Mouse (Mus musculus) c-Kit-positive CD71-positive TER-119-positive erythroid progenitor cells, embryonic 14.5 days (primary cell): Measurements from ENCODE around the gene Plekhg3.

Experiments
- DNase-seq: peaks from one replicate; pipeline ENCODE4 v3.0.0-alpha.2; 2013; ENCODE audit warnings: low spot score

Plekhg3 gene

DNA sequence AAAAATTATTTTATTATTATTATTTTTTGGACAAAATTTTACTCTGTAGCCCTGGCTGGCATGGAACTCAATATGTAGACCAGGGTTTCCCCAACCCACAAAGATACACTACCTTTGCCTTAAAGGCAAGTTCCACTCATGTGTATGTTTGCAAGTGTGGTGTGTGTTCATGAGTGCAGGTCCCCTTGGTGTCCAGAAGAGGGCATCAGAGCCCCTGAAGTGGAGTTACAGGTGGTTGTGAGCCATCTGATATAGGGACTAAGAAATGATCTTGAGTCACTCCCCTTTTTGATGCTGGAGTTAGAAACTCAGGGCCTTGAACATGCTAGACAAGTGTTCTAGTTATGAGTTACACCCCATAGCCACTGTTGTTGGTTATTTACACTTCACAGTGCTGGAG, 54.3 kb downstream of the Plekhg3 start:
- DNase-seq = no peak

DNA sequence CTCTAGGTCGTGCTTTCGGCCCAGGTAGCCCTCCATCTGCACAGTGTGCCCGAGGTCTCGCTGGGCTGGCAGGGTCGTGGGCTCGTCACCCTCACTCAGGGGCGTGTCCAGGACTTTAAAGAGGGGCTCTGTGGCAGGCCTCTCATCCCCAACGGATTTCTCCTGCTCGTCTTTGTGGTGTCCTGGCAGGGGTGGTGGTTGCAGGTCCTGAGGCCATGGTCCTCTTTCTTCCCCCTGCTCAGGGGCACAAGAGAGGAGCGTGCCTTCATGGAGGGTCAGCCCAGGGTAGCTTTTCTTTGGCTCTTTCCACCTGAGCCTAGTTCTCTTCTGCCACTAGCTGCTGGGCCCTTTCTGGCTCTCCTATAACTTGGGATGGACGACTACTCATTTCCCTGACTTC, 56.7 kb downstream of the Plekhg3 start:
- no peak for DNase-seq

DNA sequence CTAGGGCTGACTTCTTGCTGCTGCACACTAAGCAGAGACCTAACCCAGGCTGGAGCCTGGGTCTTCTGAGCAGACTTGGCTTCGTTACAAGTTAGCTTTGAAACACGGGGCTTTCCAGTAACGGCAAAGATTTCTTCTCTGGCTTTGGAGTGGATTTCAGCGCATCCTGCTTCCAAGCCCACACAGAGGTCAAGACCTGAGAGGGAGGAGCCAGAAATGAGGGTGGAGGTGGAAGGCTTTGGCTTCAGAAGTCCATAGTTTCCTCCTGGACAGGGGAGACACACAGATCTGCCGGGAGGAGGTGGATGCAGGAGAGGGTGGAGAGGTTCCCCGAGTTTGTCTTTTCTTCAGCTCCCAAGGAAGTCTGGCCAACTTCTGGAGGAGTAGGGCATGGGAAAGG, 58.8 kb downstream of the Plekhg3 start:
- no peak for DNase-seq

DNA sequence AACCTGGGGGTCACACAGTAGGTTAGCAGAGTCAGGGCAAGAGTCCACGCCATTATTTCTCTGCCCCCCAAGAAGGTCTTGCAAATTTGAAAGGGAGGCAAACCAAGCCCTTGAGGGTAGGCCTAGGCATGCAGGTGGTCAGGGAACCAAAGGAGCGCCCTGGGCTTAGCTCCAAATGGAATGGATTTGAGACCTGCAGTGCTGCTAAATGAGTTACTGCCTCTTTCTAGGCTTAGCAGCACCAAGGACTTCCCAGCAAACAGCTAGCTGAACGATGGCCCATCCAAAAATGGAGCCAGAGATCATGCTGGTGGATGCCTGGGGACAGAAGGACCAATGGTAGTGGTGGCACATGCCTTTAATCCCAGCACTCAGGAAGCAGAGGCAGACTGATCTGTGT, 60.3 kb downstream of the Plekhg3 start:
- DNase-seq = no peak

DNA sequence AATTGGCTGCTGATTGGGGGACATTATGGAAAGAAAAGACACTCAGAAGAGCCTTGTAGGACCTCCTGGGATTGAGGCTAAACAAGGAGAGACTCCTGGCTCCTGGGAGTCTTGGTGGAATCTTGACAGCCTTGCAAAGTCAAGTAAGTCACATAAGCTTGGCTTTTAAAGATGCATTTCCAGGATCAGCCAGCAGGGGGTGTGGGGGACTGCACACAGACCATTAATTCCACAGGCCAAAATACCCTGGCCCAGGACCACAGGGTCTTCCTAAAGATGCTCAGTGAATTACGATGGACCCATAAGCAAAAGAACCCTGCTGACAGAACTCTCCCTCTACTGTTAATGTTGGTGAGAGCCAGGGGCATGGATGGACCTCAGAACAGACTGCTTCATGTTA, 61.5 kb downstream of the Plekhg3 start:
- DNase-seq = peak; percentile 74

DNA sequence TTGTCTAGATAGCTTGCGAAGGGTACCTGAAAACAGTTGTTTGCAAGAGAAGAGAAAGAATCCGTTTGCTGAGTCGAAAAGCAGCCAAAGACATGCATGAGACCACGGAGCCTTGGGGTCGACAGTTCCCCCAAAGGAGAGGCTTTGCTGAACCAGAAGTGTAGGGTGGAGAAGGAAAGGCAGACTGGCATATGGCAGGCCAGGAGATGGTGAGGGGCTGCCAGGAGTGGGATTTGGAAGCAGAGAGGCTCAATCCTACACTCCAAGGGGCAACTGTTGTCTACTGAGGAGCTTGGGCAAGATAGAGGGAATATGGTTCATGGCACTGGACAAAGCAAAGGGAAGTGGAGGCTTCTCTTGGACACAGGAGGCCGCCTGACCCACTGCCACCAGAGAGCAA, 62.6 kb downstream of the Plekhg3 start:
- DNase-seq = no peak

DNA sequence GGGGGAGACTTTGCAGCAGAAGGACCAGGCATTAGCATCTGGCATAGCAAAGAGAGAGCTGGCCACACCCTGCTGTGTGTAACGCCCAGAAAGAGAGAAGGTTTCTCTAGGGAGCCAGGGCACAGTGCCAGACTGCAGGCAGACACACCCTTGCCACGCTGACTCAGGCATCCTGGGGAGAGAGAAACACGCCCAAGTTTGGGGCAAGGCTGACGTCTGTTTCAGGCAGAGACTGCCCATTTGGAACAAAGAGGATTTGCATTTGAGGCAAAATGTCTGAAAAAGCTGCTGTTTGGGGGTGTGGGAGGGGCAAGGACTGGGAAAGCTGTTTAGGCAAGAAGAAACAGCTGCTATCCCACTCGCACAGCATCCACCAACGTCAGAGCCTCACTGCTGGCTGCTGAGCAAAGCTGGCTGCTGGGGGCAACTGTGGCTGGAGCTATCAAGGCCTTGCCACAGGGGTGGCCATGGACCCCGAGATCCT, 63.2 kb downstream of the Plekhg3 start:
- DNase-seq = peak; percentile 89

DNA sequence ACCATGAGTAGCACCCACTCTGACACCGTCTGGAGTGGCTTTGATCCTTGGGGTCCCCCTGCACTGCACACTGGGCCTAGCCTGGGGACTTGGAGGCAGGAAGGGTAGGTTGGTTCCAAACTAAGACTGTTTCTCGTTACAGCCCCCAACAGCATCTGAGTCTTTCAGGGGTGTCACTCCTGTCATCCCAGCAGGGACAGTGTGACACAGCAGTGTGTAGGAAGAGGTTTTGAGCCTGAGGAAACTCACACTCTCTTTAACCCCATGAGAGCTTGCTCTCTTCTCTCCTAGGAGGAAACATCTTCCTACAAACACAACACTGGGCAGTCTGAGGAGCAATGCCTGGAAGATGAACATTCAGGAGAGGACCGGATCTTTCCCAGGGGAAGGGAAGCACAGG, 63.9 kb downstream of the Plekhg3 start:
- peak; percentile 45 for DNase-seq

DNA sequence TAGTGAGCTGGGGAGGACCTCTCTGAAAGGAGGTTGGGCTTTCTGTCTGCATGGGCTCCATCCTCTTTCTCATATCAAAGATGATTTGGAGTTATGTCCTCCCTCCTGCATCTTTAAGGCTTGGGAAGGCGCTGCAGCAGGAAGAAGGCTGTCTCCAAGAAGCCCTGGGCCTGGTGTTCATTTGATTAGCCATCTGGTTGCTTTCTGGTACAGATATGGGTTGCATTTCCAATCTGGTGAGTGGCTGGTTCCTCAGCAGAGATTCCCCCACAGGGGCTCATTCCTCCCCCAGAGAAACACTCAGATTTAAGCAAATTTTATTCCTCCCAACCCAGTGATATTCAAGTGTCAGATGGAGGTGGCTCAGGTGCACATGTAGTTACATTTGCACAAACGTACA, 65.1 kb downstream of the Plekhg3 start:
- peak; percentile 23 for DNase-seq

DNA sequence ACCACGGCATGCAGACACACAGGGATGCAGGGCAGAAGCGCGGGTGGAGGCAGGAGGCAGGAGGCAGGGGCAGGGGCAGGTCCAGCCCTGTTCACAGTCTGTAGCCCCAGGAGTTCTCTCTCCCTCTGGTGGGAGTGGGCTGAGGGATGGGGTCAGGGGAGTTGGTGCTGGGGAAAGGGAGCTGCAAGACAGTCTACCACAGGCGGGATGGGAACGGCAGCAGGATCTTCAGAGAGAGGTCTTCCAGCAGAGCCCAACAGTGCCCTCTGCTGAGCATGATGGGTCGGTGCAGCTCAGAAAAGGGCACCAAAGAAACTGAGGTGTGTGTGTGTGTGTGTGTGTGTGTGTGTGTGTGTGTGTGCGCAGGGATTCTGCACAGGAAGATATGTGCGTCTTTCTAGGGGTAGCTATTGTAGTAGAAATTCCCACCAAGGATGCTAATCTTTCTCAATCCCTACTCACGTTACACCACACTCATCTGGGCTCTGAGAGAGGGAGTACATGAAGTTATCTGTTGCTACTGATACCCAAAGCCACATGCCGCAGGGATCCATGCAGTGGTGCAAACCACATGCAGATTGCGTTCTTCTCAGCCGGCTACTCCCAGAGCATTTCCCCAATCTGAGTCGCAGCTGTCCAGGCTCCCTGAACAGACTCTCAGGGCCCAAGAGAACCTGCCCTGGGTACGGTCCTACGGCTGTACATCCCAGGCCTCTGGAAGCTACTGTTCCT, 65.8 kb downstream of the Plekhg3 start:
- DNase-seq = peak; percentile 61

DNA sequence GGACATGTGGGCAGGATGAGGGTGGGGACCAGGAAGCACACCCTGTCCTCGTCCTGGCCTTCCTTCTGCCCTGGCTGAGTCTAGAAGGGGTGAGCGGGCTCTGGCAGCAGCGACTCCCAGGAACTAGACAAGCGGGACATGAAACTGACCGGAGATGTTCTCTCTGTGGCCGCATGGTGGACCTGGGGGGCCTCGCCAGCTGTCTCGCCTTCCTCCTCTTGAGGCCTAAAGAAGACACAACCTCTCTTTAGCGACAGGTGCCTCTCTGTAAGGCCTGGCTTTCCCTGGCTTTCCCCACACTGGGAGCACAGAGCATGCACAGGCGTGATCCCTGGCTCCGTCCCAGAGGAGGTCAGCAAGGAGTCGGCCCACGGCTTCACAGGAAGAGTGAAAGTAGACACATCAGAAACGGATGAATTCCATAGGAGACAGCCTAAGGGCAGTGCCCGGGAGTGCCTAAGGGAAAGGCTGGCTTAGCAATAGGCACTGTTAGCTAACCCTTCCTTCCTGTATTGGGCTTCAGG, 66.9 kb downstream of the Plekhg3 start:
- no peak for DNase-seq

DNA sequence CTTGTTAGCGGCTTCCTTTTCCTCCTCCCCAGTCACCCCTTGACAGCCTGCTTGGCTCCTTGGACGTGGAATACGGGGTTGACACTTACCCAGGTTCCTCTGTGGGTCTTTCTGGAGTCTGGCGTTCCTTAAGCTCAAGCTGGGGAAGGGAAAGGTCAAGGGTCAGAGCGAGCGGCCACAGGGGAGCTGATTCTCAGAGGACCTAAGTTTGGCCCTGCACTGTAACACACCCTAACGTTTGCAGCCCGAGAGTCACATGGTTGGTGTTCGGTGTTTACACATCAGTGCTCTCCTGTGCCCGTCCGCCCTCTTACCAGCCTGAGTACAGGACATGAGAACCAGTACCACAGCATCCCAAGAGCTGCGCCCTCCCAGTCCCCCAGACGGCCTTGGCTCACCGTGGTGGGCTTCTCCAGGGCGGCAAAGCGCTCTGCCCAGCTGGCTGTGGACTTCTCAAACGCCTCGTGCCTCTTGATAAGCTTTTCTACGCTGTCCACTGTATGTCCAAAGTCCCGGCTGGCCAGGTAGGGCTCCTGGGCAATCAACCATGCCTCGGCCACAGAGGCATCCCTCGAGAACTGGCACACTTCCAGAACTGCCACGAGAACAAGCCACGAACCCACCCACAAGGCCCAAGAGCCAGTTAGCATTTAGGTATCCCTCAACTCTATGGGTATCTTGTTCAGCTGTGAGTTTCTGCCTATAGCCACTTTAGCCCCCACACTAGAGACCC, 67.7 kb downstream of the Plekhg3 start:
- DNase-seq = no peak

DNA sequence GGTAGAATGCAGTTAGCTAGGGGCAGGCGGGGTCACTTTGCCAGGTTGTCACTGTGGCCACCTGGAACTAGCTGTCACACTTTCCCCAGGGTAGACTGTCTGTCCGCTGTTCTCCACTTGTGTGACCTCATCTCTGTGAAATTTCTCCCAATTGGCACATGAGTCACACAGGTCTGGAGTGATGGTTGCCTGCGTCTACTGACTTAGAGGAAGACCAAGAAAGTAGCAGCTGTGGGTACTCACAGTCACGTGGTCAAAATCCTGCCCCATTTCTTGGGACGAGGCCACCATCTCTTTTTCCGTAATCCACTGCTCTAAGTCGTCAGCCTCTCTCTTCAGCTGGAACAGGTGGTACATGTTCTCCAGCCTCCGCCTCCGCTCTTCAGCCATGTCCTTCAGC, 73.1 kb downstream of the Plekhg3 start:
- no peak for DNase-seq

DNA sequence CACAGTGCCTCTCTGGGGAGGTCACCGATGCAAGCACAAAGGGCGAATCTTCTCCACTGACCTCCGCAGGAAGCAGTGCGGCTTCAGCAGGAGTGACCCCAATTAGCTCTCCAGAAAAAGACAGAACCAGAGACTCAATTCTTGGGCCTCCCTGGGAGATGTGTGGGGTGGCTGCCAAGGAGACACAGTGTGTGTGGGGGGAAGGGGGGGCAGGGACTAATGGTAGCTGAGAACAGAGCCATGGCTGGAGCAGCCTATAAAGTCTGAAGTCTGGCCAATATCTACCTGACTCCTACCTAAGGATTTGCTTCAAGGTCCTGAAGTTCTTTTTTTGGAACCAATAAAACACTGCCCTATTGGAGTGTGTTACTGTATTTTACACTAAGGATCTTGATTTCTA, 73.9 kb downstream of the Plekhg3 start:
- DNase-seq = no peak

DNA sequence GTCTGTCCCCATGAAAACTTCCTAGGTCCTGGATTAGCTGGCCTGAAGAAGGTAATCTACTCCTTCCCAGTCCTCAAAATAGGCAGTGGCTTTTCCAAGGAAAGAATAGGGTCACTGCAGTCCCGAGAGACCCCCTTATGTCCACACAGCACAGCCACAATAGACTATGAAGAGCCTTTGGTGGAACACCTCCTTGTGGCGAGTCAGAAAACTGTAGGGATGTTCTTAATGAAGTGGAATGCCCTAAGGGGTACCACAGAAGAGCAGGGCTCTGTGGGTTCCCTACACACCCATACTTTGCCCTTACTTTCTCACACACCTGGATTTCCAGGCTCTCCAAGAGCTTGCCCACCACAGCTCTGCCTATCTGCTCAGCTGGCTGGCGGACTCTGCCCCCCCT, 75.1 kb downstream of the Plekhg3 start:
- DNase-seq = no peak

DNA sequence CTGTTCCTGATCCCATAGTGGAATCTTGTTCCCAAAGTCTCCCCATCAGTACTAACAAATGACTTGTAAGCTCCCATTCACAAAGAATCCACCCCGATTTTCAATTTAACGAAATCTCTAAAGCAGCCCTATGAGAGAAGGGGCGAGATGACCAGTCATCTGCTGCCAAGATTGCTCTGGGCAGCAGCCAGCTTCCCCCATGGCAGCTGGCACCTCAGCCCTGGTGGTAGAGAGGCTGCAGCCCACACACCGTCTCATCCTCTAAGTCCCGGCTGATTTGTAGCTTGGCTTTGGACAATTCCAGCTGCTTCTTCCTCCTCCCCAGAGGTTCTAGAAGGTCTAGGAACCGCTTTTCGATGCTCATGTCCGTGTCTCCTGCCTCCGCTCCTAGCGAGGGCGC, 77.5 kb downstream of the Plekhg3 start:
- DNase-seq = no peak

DNA sequence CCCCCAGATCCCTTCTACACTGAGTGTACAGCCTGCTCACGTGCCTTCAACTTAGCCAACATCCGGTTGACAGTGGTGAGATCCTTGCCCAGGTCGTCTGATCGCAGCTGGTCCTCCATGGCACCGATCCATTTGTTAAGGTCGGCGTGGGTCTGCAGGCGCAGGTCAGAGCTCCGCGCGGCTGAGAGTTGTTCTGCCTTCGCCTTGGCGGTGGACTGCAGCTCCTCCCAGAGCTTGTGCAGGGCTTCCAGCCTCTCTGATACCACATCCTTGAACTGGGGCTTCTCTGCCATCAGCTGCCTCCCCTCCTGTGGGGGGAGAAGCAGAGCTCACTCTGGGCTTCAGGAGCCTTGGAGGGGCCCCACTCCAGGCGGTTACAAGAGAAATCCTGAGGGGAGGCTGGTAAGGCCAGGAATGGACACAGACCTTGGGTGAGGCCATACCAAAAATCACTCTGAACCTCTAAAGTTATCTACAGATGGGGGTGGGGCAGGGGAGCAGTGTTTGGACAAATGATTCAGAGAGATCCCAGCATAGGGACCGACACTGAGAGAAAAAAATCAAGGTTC, 78.4 kb downstream of the Plekhg3 start:
- no peak for DNase-seq

DNA sequence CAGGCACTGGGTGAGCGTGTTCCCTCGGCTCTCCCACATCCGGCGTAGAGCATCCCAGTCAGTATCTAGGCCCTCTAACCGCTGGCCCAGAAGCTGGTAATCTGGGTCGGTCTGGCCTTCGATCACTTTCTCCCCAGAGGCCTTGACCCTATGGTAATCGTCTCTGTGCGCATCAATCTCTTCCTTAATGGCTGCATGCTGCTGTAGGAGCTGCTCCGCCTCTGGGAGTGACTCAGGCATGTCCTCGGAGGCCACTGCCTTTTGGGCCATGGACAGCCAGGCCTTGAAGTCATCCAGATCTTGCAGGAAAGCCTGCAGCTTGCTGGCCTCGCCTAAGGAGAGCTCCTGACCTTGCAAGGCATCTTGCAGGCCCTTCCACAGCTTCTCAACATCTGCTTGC, 81.9 kb downstream of the Plekhg3 start:
- DNase-seq = no peak

DNA sequence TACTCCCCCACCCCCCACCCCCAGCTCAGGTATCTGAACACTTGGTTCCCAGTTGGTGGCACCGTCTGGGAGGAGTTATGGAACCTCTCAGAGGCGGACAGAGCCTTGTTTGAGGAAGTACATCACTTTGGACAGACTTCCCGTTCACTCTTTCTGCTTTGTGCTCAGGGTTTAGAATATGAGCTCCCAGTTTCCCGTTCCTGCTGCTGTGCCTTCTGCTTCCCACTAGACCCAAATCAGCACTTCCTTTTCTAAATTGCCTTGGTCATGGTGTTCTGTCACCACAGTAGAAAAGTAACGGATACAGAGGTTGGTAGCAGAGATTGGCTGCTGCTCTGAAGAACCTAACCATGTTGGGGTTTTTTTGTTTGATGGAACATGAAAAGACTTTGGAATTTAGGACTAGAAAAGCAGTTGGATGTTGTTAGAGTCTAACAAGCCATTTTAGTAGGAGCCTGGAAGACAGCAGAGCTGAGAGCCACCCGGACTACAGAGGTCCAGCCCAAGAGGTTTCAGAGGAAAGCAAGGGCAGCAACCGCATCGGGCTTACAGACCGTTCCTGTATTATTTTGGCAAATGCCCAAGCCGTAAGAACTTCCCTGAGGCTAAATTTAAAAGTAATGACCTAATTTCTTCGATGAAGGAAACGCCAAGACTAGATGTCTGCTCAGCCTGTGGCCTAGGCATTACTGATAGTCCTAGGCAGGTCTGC, 84.3 kb downstream of the Plekhg3 start:
- DNase-seq = no peak

DNA sequence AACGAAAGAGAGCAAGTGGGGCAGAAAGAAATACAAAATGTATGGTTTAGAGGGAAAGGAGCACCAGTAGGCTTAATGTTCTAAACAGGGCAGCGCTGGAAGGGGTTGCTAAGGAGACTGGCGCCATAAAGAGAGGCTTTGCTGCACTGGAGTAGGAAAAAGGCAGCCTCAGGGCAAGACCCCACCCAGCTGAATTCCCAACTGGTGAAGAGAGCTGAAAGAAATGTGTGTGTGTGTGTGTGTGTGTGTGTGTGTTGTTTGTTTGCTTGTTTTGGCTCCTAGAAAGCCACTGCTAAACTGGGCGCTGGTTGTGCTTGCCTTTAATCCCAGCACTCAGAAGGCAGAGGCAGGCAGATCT, 84.9 kb downstream of the Plekhg3 start:
- DNase-seq = no peak

DNA sequence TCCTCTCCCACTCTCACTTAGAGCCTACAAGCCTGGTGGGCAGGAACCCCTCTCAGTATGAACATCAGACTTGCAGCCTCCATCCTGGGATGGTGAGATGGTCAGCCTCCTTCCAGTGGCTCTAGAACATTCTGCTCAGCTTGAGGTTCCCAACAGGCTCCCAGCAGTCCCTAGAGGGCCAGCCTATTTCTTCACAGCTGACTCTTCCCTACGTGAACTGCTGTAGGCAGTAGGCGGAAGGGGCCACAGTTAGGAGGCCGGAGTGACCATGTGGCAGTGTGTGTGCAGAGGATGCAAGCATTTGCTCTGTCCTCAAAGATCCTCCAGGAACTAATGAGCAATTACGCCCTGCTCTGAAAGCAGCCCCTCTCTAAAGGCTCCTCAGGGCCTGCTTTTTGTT, 87.5 kb downstream of the Plekhg3 start:
- no peak for DNase-seq

DNA sequence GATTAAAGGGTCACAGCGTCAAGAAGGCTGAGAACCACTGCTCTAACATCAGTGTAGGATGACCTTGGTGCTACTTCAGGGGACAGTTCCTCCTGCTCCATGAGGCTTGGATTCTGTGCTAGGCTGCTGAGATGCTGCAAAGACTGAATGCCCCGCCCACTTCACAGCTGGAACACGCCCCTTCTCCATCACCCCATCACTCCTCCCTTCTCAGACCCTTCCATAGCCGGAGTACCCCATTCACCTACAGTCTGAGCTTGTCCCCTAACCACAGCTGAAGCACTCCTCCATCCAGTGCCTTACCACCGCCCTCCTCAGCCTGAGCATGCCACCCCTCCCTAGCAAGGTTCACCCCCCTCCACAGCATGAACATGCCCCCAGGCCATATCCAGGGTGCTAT, 89.2 kb downstream of the Plekhg3 start:
- no peak for DNase-seq

DNA sequence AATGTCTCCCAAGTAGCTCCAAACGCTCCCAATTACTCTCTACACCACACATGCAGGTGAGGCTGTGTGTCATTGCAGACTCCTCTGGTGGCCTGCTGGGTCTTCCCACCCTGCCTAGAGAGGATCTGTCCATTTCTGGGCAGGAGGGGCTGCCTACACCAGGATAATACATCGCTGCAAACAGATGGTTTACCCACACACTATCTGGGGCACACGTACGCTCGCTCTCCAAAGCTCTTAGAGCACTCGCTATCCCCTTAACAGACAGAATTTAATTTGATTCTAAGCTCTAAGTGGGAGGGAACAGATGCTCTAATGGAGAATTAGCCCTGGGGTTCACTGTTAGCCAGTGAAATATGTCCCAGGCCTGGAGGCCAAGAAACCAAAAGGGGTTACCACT, 92.7 kb downstream of the Plekhg3 start:
- DNase-seq = no peak
